18 mouse cellular contexts compared by ENCODE assay signal in genomic region chr10:89482142-89482681, GRCm38 (mm10). TPM values are rescaled to one million over a fixed set of nuclear protein-coding genes. Genes with fewer than 3 reads are reported as not detected.
DNase-seq lines count a peak whose midpoint lies in the region; ATAC-seq and TF ChIP-seq lines count a peak whose summit lies in the region.
"Had no signal": no experiment of that assay in that cellular context is flagged by ENCODE, and none has a peak within 500 bp of the region (broad histone marks: within the 10 kb centered on the region; RNA-seq: fewer than 3 reads in every experiment).

No protein-coding gene starts in this region.

- no peak overlapping the region for H3K4me2 ChIP-seq in neural tube, embryonic 11.5 days (ENCODE audit: low read depth)
- peak overlapping the region; percentile 15 for H3K4me2 ChIP-seq in hindbrain, embryonic 14.5 days (replicated peaks)
- H3K4me2 ChIP-seq in midbrain, embryonic 15.5 days = peak overlapping the region; percentile 12; the same call in 1 of the 2 replicates
- H3K4me2 ChIP-seq in stomach, postnatal 0 days (replicated peaks; ENCODE audit: low read depth) = no peak overlapping the region
- H3K4me2 ChIP-seq: heart, embryonic 13.5 days; limb, embryonic 12.5 days had no signal

- peaks cover 6% of the 10 kb centered on the region for H3K4me1 ChIP-seq in neural tube, embryonic 11.5 days (ENCODE audit: control insufficient read depth, insufficient read depth, low read length)
- H3K4me1 ChIP-seq in hindbrain, embryonic 14.5 days (replicated peaks; ENCODE audit: control insufficient read depth, insufficient read depth, low read length) = 0 out of 2 replicates have a peak, but pooled peaks cover 3% of the 10 kb centered on the region
- H3K4me1 ChIP-seq in midbrain, embryonic 15.5 days = peaks cover 6% of the 10 kb centered on the region; the same call in 1 of the 2 replicates
- H3K4me1 ChIP-seq in stomach, postnatal 0 days (replicated peaks; ENCODE audit: control insufficient read depth, insufficient read depth) = no peaks in the 10 kb centered on the region
- H3K4me1 ChIP-seq: limb, embryonic 12.5 days had no signal

- 0 out of 2 replicates have a peak, but pooled peaks cover 2% of the 10 kb centered on the region for H3K27me3 ChIP-seq in neural tube, embryonic 11.5 days (ENCODE audit: control insufficient read depth, insufficient read depth, low read length)
- no peaks in the 10 kb centered on the region; the same call in 1 of the 2 replicates for H3K27me3 ChIP-seq in hindbrain, embryonic 14.5 days (ENCODE audit: control insufficient read depth, insufficient read depth, low read length)
- no peaks in the 10 kb centered on the region for H3K27me3 ChIP-seq in midbrain, embryonic 15.5 days (replicated peaks)
- no peaks in the 10 kb centered on the region for H3K27me3 ChIP-seq in stomach, postnatal 0 days (ENCODE audit: control insufficient read depth, insufficient read depth, low read length)
- H3K27me3 ChIP-seq: heart, embryonic 13.5 days; limb, embryonic 12.5 days had no signal

- TF ChIP-seq EP300 in stomach, postnatal 0 days (optimal IDR thresholded peaks at IDR 0.05) = no peak

- DNase-seq in neural tube, embryonic 11.5 days (ENCODE audit: low spot score) = peak; percentile 45
- no peak for DNase-seq in neural tube, embryonic 10.5 days (ENCODE audit: extremely low spot score, low spot score)
- no peak for DNase-seq in hindbrain, embryonic 14.5 days (ENCODE audit: low spot score)
- peak; percentile 13 for DNase-seq in stomach, postnatal 0 days (ENCODE audit: low spot score)
- no peak for DNase-seq in spleen, postnatal 14 days (ENCODE audit: low spot score in 2 of 2)
- DNase-seq in spleen, adult 12 weeks (ENCODE audit: low spot score) = no peak
- DNase-seq in adrenal gland, adult 8-10 months = no peak
- DNase-seq: cerebellum, adult 11-12 months; gastrocnemius, postnatal 36 days; kidney, adult 8-10 months; lung, postnatal 4 days; thymus, adult 2 months had no signal

- H3K9ac ChIP-seq in neural tube, embryonic 11.5 days (ENCODE audit: low read length) = no peak overlapping the region
- peak overlapping the region; percentile 1; the same call in 1 of the 2 replicates for H3K9ac ChIP-seq in hindbrain, embryonic 14.5 days
- no peak overlapping the region for H3K9ac ChIP-seq in midbrain, embryonic 15.5 days
- H3K9ac ChIP-seq in stomach, postnatal 0 days (ENCODE audit: low read length) = no peak overlapping the region
- H3K9ac ChIP-seq: heart, embryonic 13.5 days; limb, embryonic 12.5 days had no signal

- no peak overlapping the region for H3K4me3 ChIP-seq in neural tube, embryonic 11.5 days (ENCODE audit: low read depth, low read length)
- no peak overlapping the region for H3K4me3 ChIP-seq in hindbrain, embryonic 14.5 days (replicated peaks; ENCODE audit: low read length)
- H3K4me3 ChIP-seq in midbrain, embryonic 15.5 days = no peak overlapping the region
- H3K4me3 ChIP-seq in stomach, postnatal 0 days (ENCODE audit: low read depth, low read length) = no peak overlapping the region
- H3K4me3 ChIP-seq: heart, embryonic 13.5 days; limb, embryonic 12.5 days; myocyte had no signal

- TF ChIP-seq CTCF in stomach, postnatal 0 days (IDR thresholded peaks at IDR 0.05; ENCODE audit: low read depth) = no peak

- H3K36me3 ChIP-seq in neural tube, embryonic 11.5 days (ENCODE audit: control insufficient read depth, insufficient read depth, low read length) = no peaks in the 10 kb centered on the region
- H3K36me3 ChIP-seq in hindbrain, embryonic 14.5 days (replicated peaks; ENCODE audit: control insufficient read depth, insufficient read depth) = no peaks in the 10 kb centered on the region
- no peaks in the 10 kb centered on the region for H3K36me3 ChIP-seq in midbrain, embryonic 15.5 days (replicated peaks)
- no peaks in the 10 kb centered on the region for H3K36me3 ChIP-seq in stomach, postnatal 0 days (ENCODE audit: control insufficient read depth, insufficient read depth, low read length)
- H3K36me3 ChIP-seq: heart, embryonic 13.5 days; limb, embryonic 12.5 days had no signal

- H3K27ac ChIP-seq in neural tube, embryonic 11.5 days (ENCODE audit: low read depth, low read length) = no peak overlapping the region
- no peak overlapping the region for H3K27ac ChIP-seq in hindbrain, embryonic 14.5 days
- H3K27ac ChIP-seq in midbrain, embryonic 15.5 days = no peak overlapping the region
- H3K27ac ChIP-seq in stomach, postnatal 0 days (replicated peaks) = no peak overlapping the region
- H3K27ac ChIP-seq: heart, embryonic 13.5 days; limb, embryonic 12.5 days had no signal

- ATAC-seq in neural tube, embryonic 11.5 days (ENCODE audit: insufficient read depth, low FRiP score, low TSS enrichment) = 0 out of 2 replicates have a peak, but pooled peaks have one; percentile 62
- 0 out of 2 replicates have a peak, but pooled peaks have one; percentile 65 for ATAC-seq in hindbrain, embryonic 14.5 days (ENCODE audit: low FRiP score)
- peak; percentile 66 for ATAC-seq in midbrain, embryonic 15.5 days (replicated peaks)
- ATAC-seq in stomach, postnatal 0 days (ENCODE audit: low FRiP score, low TSS enrichment) = no peak

- no peaks in the 10 kb centered on the region for H3K9me3 ChIP-seq in neural tube, embryonic 11.5 days (ENCODE audit: control insufficient read depth, low read length)
- H3K9me3 ChIP-seq in hindbrain, embryonic 14.5 days (ENCODE audit: control insufficient read depth, low read length) = no peaks in the 10 kb centered on the region
- no peaks in the 10 kb centered on the region for H3K9me3 ChIP-seq in midbrain, embryonic 15.5 days
- H3K9me3 ChIP-seq in stomach, postnatal 0 days (ENCODE audit: control insufficient read depth, low read length) = no peaks in the 10 kb centered on the region
- H3K9me3 ChIP-seq: heart, embryonic 13.5 days; limb, embryonic 12.5 days had no signal

- WGBS in neural tube, embryonic 11.5 days = 41% methylated on average over 10 of the region's 10 CpGs
- 15% methylated on average over 10 of the region's 10 CpGs for WGBS in hindbrain, embryonic 14.5 days
- 16% methylated on average over 10 of the region's 10 CpGs for WGBS in midbrain, embryonic 15.5 days
- 54% methylated on average over 10 of the region's 10 CpGs for WGBS in stomach, postnatal 0 days

RNA-seq across cellular contexts. Expression of gene Gas2l3, which starts 38.4 kb away (rescaled TPM):
- polyA plus RNA-seq in neural tube, embryonic 11.5 days (2014; fragmentation: Nextera tagmentation; extraction: Ambion mirVana) = 7.4 and 8.0 TPM in 2 replicates
- 5.8 and 6.3 TPM in 2 replicates for polyA plus RNA-seq in hindbrain, embryonic 14.5 days (2014; fragmentation: Nextera tagmentation; extraction: Ambion mirVana)
- 3.9 and 4.5 TPM in 2 replicates for polyA plus RNA-seq in midbrain, embryonic 15.5 days (2015; fragmentation: Nextera tagmentation; extraction: Ambion mirVana)
- polyA plus RNA-seq in stomach, postnatal 0 days (2015; fragmentation: Nextera tagmentation; extraction: Ambion mirVana) = 5.4 and 6.4 TPM in 2 replicates
- total RNA-seq in adrenal gland, adult 8-10 months (2022) = 10 to 100 TPM in 2 of 4 experiments, 1 to 10 TPM in 2; 3.5 to 10.9 (median 8.8) TPM

RNA-seq across cellular contexts. Expression of gene Nr1h4, which starts 51.2 kb away (rescaled TPM):
- polyA plus RNA-seq in neural tube, embryonic 11.5 days (2014; fragmentation: Nextera tagmentation; extraction: Ambion mirVana) = not detected in 2 replicates
- polyA plus RNA-seq in hindbrain, embryonic 14.5 days (2014; fragmentation: Nextera tagmentation; extraction: Ambion mirVana) = 0.12 TPM in 1 of 2 replicates, not detected in the other
- polyA plus RNA-seq in midbrain, embryonic 15.5 days (2015; fragmentation: Nextera tagmentation; extraction: Ambion mirVana) = 0.08 TPM in 1 of 2 replicates, not detected in the other
- 10.5 and 11.5 TPM in 2 replicates for polyA plus RNA-seq in stomach, postnatal 0 days (2015; fragmentation: Nextera tagmentation; extraction: Ambion mirVana)
- 10 to 100 TPM; 26.7 to 38.1 (median 32.2) TPM for total RNA-seq in adrenal gland, adult 8-10 months (2022)
- total RNA-seq: ES-E14; gastrocnemius, postnatal 36 days; hematopoietic stem cell, adult 5-6 weeks had no signal
- polyA plus RNA-seq: limb, embryonic 12.5 days; myocyte had no signal

Comparison
In these comparisons a context has a peak if more than half of its experiments do, and no peak if none do; other contexts are left out.
1. DNase-seq: peak in neural tube, embryonic 11.5 days (single experiment) and stomach, postnatal 0 days (single experiment); none in neural tube, embryonic 10.5 days (single experiment), hindbrain, embryonic 14.5 days (single experiment), spleen, postnatal 14 days (0 of 2), spleen, adult 12 weeks (single experiment) and adrenal gland, adult 8-10 months (single experiment).
2. H3K4me2 ChIP-seq: peak in hindbrain, embryonic 14.5 days (single experiment) and midbrain, embryonic 15.5 days (single experiment); none in neural tube, embryonic 11.5 days (single experiment) and stomach, postnatal 0 days (single experiment).
3. RNA of gene Nr1h4, which starts 51.2 kb away (polyA plus RNA-seq): 10.5 to 11.5 TPM in stomach, postnatal 0 days; 0.12 TPM in hindbrain, embryonic 14.5 days, 0.08 TPM in midbrain, embryonic 15.5 days and not detected in neural tube, embryonic 11.5 days; every median in the first group is over 10 times any median in the second.